Mouse (Mus musculus): ENCODE data around the gene Atg10. TPM values are rescaled to one million over a fixed set of nuclear protein-coding genes. Genes with fewer than 3 reads are reported as not detected.

Atg10 gene
- total RNA-seq, 1 experiment from 2014 or later: 18.2 TPM

DNA sequence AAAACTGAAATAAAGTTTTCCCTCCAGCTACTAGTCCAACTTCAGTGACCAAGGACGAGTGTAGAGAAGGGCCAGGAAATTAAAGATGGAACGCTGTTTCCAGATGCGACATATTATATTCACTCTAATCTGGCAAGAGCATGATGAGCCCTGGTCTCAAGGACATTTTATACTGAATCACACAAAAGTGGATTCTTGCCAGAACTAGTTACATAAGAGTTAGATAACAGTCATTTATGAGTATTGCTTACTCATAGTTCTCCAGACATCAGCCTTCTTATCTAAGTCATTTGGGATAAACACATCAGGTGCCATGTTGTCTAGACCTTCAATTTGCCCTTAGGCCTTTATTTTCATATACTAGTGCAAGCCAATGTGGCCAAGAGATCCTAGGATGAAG, 108.9 kb downstream of the Atg10 start:
- DNase-seq: no peak

GRCm38 (mm10) chr13:91107308-91107946, 116.3 kb downstream of the Atg10 start:
- no peak for DNase-seq

- no peak for DNase-seq
These were observed 121.5 kb downstream of the Atg10 start for GRCm38 (mm10) chr13:91102238-91102637.

- no peak for DNase-seq
These were observed 123.4 kb downstream of the Atg10 start for GRCm38 (mm10) chr13:91100417-91100816.

DNA sequence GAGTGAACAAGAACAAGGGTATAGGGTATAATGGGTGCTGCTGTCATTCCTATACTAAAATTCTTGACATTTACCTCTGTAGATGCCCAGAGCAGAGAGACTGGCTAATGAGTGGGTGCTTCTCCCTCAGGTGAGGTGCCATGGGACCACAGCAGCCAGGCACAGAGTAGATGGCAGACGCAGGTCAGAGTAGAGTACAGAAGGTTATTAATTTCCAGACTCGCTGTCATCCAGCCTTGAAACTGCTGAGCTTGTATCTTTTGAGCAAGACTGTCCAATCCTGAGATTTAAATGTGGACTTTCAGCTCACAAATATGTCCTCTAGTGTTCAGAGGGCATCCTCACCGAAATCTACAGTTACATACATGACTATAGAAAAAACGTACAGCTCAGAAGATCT, 128.9 kb downstream of the Atg10 start:
- no peak for DNase-seq

GRCm38 (mm10) chr13:91094196-91094595, 129.6 kb downstream of the Atg10 start:
- peak; percentile 14 for DNase-seq

DNA sequence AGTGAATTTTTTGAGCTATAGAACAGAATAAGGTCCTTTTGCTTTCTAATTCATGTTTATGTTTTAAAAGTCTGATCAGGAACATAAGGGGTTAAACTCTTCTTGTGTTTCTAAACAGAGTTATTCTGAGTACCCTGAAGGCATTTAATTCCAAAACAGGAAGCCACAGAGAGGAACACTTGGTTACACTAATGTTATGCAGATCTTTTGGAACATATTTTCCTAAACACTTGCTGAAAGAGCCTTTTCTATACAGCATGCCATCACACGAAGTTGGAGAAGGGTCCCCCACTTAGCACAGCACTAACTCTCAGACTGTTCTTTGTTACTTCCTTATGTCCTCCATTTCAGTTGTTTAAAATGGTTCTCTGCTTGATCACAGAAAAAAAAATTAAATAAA, 130.2 kb downstream of the Atg10 start:
- no peak for DNase-seq

DNA sequence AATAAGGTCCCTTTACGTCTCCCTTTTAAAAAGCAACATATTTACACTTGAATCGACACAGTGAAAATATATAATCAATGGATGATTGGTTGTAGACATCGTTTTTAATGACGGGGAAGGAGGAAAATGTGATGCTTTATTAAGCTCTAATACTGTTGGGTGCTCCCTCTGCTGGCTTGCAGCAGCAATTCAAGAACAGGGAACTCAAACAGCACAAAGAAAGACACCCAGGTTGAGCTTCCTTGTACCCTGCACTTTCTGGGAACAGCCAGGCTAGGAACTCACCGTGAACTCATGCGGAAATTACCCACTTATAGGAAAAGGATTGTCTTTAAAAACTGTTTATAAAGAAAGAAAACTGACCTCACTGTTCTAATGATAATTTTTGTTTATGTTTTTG, 130.6 kb downstream of the Atg10 start:
- DNase-seq: peak; percentile 29

- no peak for DNase-seq
These were observed 132.0 kb downstream of the Atg10 start for GRCm38 (mm10) chr13:91091731-91092190.

GRCm38 (mm10) chr13:91090861-91091730, 132.7 kb downstream of the Atg10 start:
- no peak for DNase-seq

- no peak for DNase-seq
These were observed 137.3 kb downstream of the Atg10 start for GRCm38 (mm10) chr13:91086361-91086900.

- DNase-seq: no peak
These were observed 151.4 kb downstream of the Atg10 start for GRCm38 (mm10) chr13:91072351-91072750.

- DNase-seq: no peak
These were observed 162.9 kb downstream of the Atg10 start for GRCm38 (mm10) chr13:91060871-91061270.

- DNase-seq: no peak
These were observed 175.6 kb downstream of the Atg10 start for GRCm38 (mm10) chr13:91048171-91048570.

DNA sequence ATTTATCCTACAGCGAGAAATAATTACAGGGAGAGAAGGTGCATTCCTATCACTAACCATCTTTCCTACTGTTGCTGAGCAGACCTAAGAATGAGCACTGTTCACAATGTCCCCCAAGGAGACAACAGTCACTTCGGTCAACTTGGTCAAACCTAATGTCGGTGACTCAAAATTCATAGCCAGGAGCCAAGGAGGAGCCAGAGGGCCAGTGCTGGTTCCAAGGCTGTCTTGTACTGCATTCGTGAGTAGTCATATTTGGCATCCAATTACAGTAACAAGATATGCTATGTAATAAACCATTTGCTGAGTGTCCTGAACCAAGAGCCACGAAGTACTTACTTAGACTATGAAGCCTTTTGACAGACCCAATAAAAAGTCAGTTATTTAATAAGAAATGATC, 176.9 kb downstream of the Atg10 start:
- no peak for DNase-seq

DNA sequence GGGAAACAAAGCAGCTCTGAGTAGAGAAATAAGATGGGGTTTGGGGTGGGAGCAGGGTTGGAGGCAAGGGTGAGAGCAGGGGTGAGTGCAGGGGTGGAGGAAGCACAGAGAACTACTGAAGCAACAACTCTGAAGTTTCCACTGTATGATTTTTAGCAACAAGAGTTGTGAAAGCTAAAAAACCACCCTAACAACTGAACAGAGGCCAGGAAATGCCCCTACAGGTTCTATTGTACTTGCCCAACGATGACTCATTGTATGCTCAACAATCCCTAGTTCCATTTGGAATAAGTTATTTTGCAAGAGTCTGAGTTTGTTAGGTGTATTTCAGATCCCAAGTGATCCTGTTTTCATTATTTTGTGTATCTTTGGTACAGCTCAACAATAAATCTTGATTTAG, 182.5 kb downstream of the Atg10 start:
- no peak for DNase-seq

DNA sequence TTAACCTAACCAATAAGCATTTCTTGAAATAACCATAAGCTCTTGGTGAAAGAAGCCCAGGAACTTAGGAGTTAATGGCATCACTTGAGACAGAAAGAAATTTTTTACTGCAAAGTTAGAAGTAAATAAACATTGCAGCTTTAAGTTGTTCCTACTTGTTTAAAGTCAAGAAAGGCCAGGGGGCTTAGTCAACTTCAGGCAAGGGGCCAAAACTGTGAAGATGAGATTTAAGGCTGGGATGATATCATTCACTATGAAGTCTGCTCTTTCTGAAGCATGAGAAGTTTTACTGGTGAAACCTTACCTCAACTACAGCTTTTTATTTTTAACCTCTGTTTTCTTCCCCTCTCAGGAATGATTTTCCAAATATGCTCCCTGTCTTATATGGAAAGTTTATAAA, 183.3 kb downstream of the Atg10 start:
- DNase-seq: peak; percentile 28

GRCm38 (mm10) chr13:91039201-91039807, 184.5 kb downstream of the Atg10 start:
- DNase-seq: peak; percentile 48

DNA sequence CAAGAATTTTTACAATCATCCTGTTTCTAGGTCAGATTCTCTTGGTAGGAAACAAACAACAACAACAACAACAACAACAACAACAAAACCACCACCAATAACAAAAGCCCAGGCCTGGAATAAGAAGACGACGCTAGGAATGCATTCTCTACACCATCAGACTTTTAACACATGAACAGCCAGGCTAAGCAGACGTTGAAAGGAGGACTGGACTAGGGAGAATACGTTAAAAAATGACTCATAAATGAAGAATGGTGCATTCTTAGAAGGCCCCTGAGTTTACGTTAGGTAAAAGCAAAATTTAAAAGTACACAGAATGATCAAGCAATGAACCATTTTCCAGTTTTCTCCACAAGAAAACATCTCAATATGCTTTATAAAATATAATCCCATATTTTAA, 185.1 kb downstream of the Atg10 start:
- DNase-seq: no peak

GRCm38 (mm10) chr13:91038034-91038433, 185.7 kb downstream of the Atg10 start:
- no peak for DNase-seq

DNA sequence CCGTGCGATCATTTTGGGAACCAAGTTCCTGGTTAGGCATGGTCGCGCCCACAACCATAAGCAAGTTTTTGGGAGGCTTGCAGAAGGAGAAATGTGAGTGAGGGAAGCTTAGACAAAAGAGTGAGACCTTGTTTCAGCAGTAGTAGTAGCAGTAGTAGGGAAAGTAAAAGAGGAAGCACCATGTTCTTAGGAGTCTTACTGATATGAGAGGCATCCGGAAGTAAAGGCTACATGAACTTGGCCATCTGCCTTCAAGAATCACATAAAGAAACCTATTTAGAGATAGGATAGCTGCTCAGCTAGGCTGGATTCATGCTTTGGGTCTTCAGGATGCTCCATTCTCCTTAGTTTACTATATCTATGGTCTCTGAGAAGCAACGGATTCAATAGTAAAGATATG, 186.4 kb downstream of the Atg10 start:
- no peak for DNase-seq

GRCm38 (mm10) chr13:91031836-91032235, 191.9 kb downstream of the Atg10 start:
- DNase-seq: no peak

DNA sequence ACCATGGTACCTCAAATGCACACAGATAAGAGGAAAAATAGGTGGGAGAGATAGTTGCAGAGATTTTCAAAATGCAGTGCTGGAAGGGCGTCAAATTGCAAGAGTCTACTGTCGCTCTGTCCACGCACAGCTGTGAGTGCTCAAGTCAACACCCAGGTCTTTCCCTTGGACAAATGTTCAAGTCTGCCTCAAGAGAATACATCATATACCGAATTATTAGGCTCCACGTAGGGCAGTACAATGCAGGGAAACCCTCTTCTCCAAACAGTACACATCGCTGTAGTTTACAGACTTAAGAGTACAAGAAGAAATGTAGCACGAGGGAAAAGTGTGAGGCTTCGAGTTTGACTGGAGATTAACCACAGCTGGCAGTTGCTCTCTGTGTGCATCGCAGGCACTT, 200.3 kb downstream of the Atg10 start:
- no peak for DNase-seq

Data from adrenal gland, postnatal 14 days (tissue).